Mouse (Mus musculus) liver, embryonic 16.5 days (tissue): ENCODE measurements around the gene Myo15. TPM values are rescaled to one million over a fixed set of nuclear protein-coding genes. Genes with fewer than 3 reads are reported as not detected.
"Not testable (repeated sequence)": the region's sequence is repeated elsewhere in the genome, so short reads cannot be mapped to it uniquely, and the experiment has no call there.

Experiments used
- ATAC-seq: fragments of 200-750 bp; cut with Nextera tagmentation; 2 replicates; pipeline ENCODE4 v1.8.0; 2017; ENCODE audit warnings: low read depth, mild to moderate bottlenecking, moderate number of reproducible peaks, moderate library complexity
- H3K27ac ChIP-seq: fragments of 300-500 bp; sonication (generic); 2 replicates; pipeline ENCODE4 v1.5.1; 2014; ENCODE audit warnings: mild to moderate bottlenecking, low read length
- H3K27me3 ChIP-seq: fragments of 300-500 bp; sonication (generic); 2 replicates; pipeline ENCODE4 v1.6.1; 2014; ENCODE audit warnings: low read depth, low read length, mixed read lengths; ENCODE audit not compliant: control insufficient read depth, insufficient read depth
- H3K36me3 ChIP-seq: fragments of 300-500 bp; sonication (generic); 2 replicates; pipeline ENCODE4 v1.6.1; 2014; ENCODE audit warnings: mild to moderate bottlenecking; ENCODE audit not compliant: control insufficient read depth, insufficient read depth
- H3K4me1 ChIP-seq: fragments of 300-500 bp; sonication (generic); 2 replicates; pipeline ENCODE4 v1.6.1; 2014; ENCODE audit warnings: low read depth, low read length, mixed read lengths; ENCODE audit not compliant: control insufficient read depth
- H3K4me2 ChIP-seq: fragments of 300-500 bp; sonication (generic); 2 replicates; pipeline ENCODE4 v1.6.1; 2014; ENCODE audit warnings: low read depth, low read length, mixed read lengths
- H3K4me3 ChIP-seq: fragments of 300-500 bp; sonication (generic); 2 replicates; pipeline ENCODE4 v1.5.1; 2014; ENCODE audit warnings: low read depth, mild to moderate bottlenecking, low read length
- H3K9ac ChIP-seq: fragments of 300-500 bp; sonication (generic); 2 replicates; pipeline ENCODE4 v1.6.1; 2014; ENCODE audit warnings: low read depth, low read length
- H3K9me3 ChIP-seq: fragments of 300-500 bp; sonication (generic); replicated peaks from 2 replicates; pipeline ENCODE4 v1.6.1; 2016; ENCODE audit warnings: low read length; ENCODE audit not compliant: control insufficient read depth
- WGBS: fragments of 180-500 bp; shearing (Covaris S2); extraction: QIAGEN DNeasy Blood & Tissue Kit; methylation state at CpG from one replicate; pipeline ENCODE4 v1.1.7; 2014; ENCODE audit not compliant: insufficient replicate concordance; 5-methylcytosine and 5-hydroxymethylcytosine counted together
- polyA plus RNA-seq: library from polyadenylated mRNA; unstranded; fragments of >200 nt; fragmentation: Nextera tagmentation; extraction: Ambion mirVana; gene quantifications from 2 replicates; pipeline ENCODE4 v1.2.1, GENCODE M21; 2015

Myo15 gene
- polyA plus RNA-seq, 1 experiment from 2014 or later: 0.11 TPM

GRCm38 (mm10) chr11:60548112-60548511, 79.0 kb downstream of the Myo15 start:
- WGBS: 76% methylated on average over 3 of the region's 3 CpGs

GRCm38 (mm10) chr11:60553091-60553490, 84.0 kb downstream of the Myo15 start:
- Histone ChIP-seq H3K9ac (no peak overlapping the region), H3K4me1 (no peaks in the 10 kb centered on the region), H3K4me2 (no peak overlapping the region), H3K27ac (no peak overlapping the region), H3K27me3 (no peaks in the 10 kb centered on the region), H3K9me3 (no peaks in the 10 kb centered on the region), H3K4me3 (no peak overlapping the region), H3K36me3 (peaks cover 54% of the 10 kb centered on the region)
- no peak for ATAC-seq

More at GRCm38 (mm10) chr11:60548112-60548511, 79.0 kb downstream of the Myo15 start:
- Histone ChIP-seq H3K27me3 (no peaks in the 10 kb centered on the region), H3K9ac (no peak overlapping the region), H3K4me1 (peaks cover 2% of the 10 kb centered on the region; the same call in 1 of the 2 replicates), H3K4me3 (no peak overlapping the region), H3K4me2 (no peak overlapping the region), H3K36me3 (peaks cover 31% of the 10 kb centered on the region), H3K27ac (no peak overlapping the region), H3K9me3 (no peaks in the 10 kb centered on the region)
- no peak for ATAC-seq

GRCm38 (mm10) chr11:60557675-60558074, 88.5 kb downstream of the Myo15 start:
- Histone ChIP-seq H3K27ac (no peak overlapping the region), H3K4me1 (no peaks in the 10 kb centered on the region), H3K9ac (no peak overlapping the region), H3K4me3 (no peak overlapping the region), H3K27me3 (no peaks in the 10 kb centered on the region), H3K4me2 (no peak overlapping the region), H3K36me3 (peaks cover 34% of the 10 kb centered on the region), H3K9me3 (no peaks in the 10 kb centered on the region)
- 78% methylated on average over 3 of the region's 3 CpGs for WGBS
- ATAC-seq: no peak

GRCm38 (mm10) chr11:60559342-60559741, 90.2 kb downstream of the Myo15 start:
- no peak overlapping the region for H3K9ac ChIP-seq
- no peaks in the 10 kb centered on the region for H3K9me3 ChIP-seq
- H3K4me2 ChIP-seq: no peak overlapping the region
- 12% methylated on average over 3 of the region's 3 CpGs for WGBS
- H3K4me3 ChIP-seq: no peak overlapping the region
- H3K4me1 ChIP-seq: no peaks in the 10 kb centered on the region
- peaks cover 18% of the 10 kb centered on the region for H3K36me3 ChIP-seq
- H3K27me3 ChIP-seq: no peaks in the 10 kb centered on the region
- no peak overlapping the region for H3K27ac ChIP-seq
- no peak for ATAC-seq

GRCm38 (mm10) chr11:60574006-60574405, 104.9 kb downstream of the Myo15 start:
- H3K4me3 ChIP-seq, H3K4me1 ChIP-seq, H3K36me3 ChIP-seq, H3K27me3 ChIP-seq, H3K9me3 ChIP-seq, H3K4me2 ChIP-seq, H3K9ac ChIP-seq, H3K27ac ChIP-seq, ATAC-seq: not testable (repeated sequence)
- WGBS: 73% methylated on average over 11 of the region's 12 CpGs

Other genes starting within 250 kb of the Myo15 start
- gene Srebf1, start 246.8 kb upstream of the Myo15 start, polyA plus RNA-seq: 42.7 and 51.7 TPM in 2 replicates
- gene Tom1l2, start 116.4 kb upstream of the Myo15 start, polyA plus RNA-seq: 5.7 and 6.8 TPM in 2 replicates
- gene Drc3, start 116.0 kb upstream of the Myo15 start, polyA plus RNA-seq: 0.39 and 0.50 TPM in 2 replicates
- 8.5 and 8.7 TPM in 2 replicates for gene Gid4, start 52.2 kb upstream of the Myo15 start, polyA plus RNA-seq
- 27.9 and 31.2 TPM in 2 replicates for gene Atpaf2, start 50.9 kb upstream of the Myo15 start, polyA plus RNA-seq
- gene Drg2, start 14.7 kb upstream of the Myo15 start, polyA plus RNA-seq: 36.7 and 36.8 TPM in 2 replicates
- 15.3 and 15.4 TPM in 2 replicates for gene Alkbh5, start 67.0 kb downstream of the Myo15 start, polyA plus RNA-seq
- 14.5 and 14.7 TPM in 2 replicates for gene Llgl1, start 230.4 kb downstream of the Myo15 start, polyA plus RNA-seq